Mouse (Mus musculus) ES-Bruce4 (cell line): ENCODE results near the gene Abl2. TPM values are rescaled to one million over a fixed set of nuclear protein-coding genes. Genes with fewer than 3 reads are reported as not detected.

Experiments used
- H3K27ac ChIP-seq: 2 replicates; pipeline ENCODE4 v1.5.1; 2012; ENCODE audit warnings: low read length, inconsistent platforms; ENCODE audit not compliant: insufficient read depth
- H3K27me3 ChIP-seq: 2 replicates; pipeline ENCODE4 v1.6.1; 2012; ENCODE audit warnings: mild to moderate bottlenecking, low read length, inconsistent platforms; ENCODE audit not compliant: control insufficient read depth, poor library complexity, insufficient read depth, severe bottlenecking
- H3K36me3 ChIP-seq: 2 replicates; pipeline ENCODE4 v1.6.1; 2012; ENCODE audit warnings: inconsistent platforms, mild to moderate bottlenecking, low read length, moderate library complexity; ENCODE audit not compliant: control insufficient read depth, poor library complexity, insufficient read depth, severe bottlenecking
- H3K4me1 ChIP-seq: one replicate; pipeline ENCODE4 v1.8.1; 2011; ENCODE audit warnings: low read length; ENCODE audit not compliant: control insufficient read depth, insufficient read depth
- H3K4me3 ChIP-seq: 2 replicates; pipeline ENCODE4 v1.5.1; 2011; ENCODE audit warnings: low read depth, mild to moderate bottlenecking, low read length
- H3K9ac ChIP-seq: 2 replicates; pipeline ENCODE4 v1.6.1; 2012; ENCODE audit warnings: low read depth, mild to moderate bottlenecking, inconsistent platforms; ENCODE audit not compliant: poor library complexity, severe bottlenecking
- H3K9me3 ChIP-seq: replicated peaks from 2 replicates; pipeline ENCODE4 v1.6.1; 2012; ENCODE audit warnings: mild to moderate bottlenecking, low read length, inconsistent platforms; ENCODE audit not compliant: control insufficient read depth, poor library complexity, insufficient read depth, severe bottlenecking
- CTCF ChIP-seq: IDR thresholded peaks from one replicate; pipeline ENCODE4 v1.8.1; 2011; ENCODE audit warnings: low read depth, low read length
- EP300 ChIP-seq: IDR thresholded peaks from 2 replicates; pipeline ENCODE4 v1.6.1; 2011; ENCODE audit warnings: low read depth, low read length; ENCODE audit not compliant: insufficient read depth
- POLR2A ChIP-seq: IDR thresholded peaks from one replicate; pipeline ENCODE4 v1.8.1; 2011; ENCODE audit warnings: low read length; ENCODE audit not compliant: insufficient read depth
- polyA plus RNA-seq: library from polyadenylated mRNA; stranded (reverse); fragments of >200 nt; gene quantifications from 2 replicates; pipeline ENCODE4 v1.2.4, GENCODE M21; 2011; ENCODE audit warnings: low read depth; ENCODE audit not compliant: missing spikeins, insufficient read depth, insufficient read length

Abl2 gene
- polyA plus RNA-seq, 1 experiment: 49.7 TPM

GRCm38 (mm10) chr1:156533483-156533882, 25.1 kb upstream of the Abl2 start:
- Histone ChIP-seq H3K9me3 (peaks cover 4% of the 10 kb centered on the region), H3K27ac (no peak overlapping the region), H3K9ac (no peak overlapping the region), H3K4me3 (no peak overlapping the region), H3K4me1 (no peaks in the 10 kb centered on the region), H3K27me3 (0 out of 2 replicates have a peak, but pooled peaks cover 2% of the 10 kb centered on the region), H3K36me3 (no peaks in the 10 kb centered on the region)
- TF ChIP-seq EP300 (no peak), POLR2A (no peak)

- H3K4me3 ChIP-seq: no peak overlapping the region
- no peak overlapping the region for H3K9ac ChIP-seq
- H3K9me3 ChIP-seq: peaks cover 4% of the 10 kb centered on the region
- H3K36me3 ChIP-seq: no peaks in the 10 kb centered on the region
- TF ChIP-seq EP300 (no peak), CTCF (no peak), POLR2A (no peak)
- H3K27me3 ChIP-seq: 0 out of 2 replicates have a peak, but pooled peaks cover 2% of the 10 kb centered on the region
- no peak overlapping the region for H3K27ac ChIP-seq
- no peaks in the 10 kb centered on the region for H3K4me1 ChIP-seq
Measured at GRCm38 (mm10) chr1:156533911-156534310, 24.7 kb upstream of the Abl2 start.

GRCm38 (mm10) chr1:156537031-156537430, 21.6 kb upstream of the Abl2 start:
- TF ChIP-seq POLR2A: no peak
- TF ChIP-seq CTCF: no peak
- TF ChIP-seq EP300: no peak
- H3K4me1 ChIP-seq: no peaks in the 10 kb centered on the region
- no peaks in the 10 kb centered on the region for H3K9me3 ChIP-seq
- no peak overlapping the region for H3K27ac ChIP-seq
- no peak overlapping the region for H3K9ac ChIP-seq
- no peak overlapping the region for H3K4me3 ChIP-seq
- H3K27me3 ChIP-seq: no peaks in the 10 kb centered on the region
- no peaks in the 10 kb centered on the region for H3K36me3 ChIP-seq

GRCm38 (mm10) chr1:156537701-156538100, 20.9 kb upstream of the Abl2 start:
- Histone ChIP-seq H3K9ac (no peak overlapping the region), H3K4me3 (no peak overlapping the region), H3K9me3 (no peaks in the 10 kb centered on the region), H3K4me1 (no peaks in the 10 kb centered on the region), H3K27me3 (no peaks in the 10 kb centered on the region), H3K36me3 (no peaks in the 10 kb centered on the region), H3K27ac (no peak overlapping the region)
- TF ChIP-seq CTCF (no peak), EP300 (no peak), POLR2A (no peak)

GRCm38 (mm10) chr1:156538382-156538781, 20.2 kb upstream of the Abl2 start:
- no peaks in the 10 kb centered on the region for H3K27me3 ChIP-seq
- no peaks in the 10 kb centered on the region for H3K9me3 ChIP-seq
- no peak overlapping the region for H3K4me3 ChIP-seq
- H3K27ac ChIP-seq: no peak overlapping the region
- no peak overlapping the region for H3K9ac ChIP-seq
- H3K4me1 ChIP-seq: no peaks in the 10 kb centered on the region
- no peaks in the 10 kb centered on the region for H3K36me3 ChIP-seq
- TF ChIP-seq EP300 (no peak), POLR2A (no peak), CTCF (no peak)

- Histone ChIP-seq H3K36me3 (no peaks in the 10 kb centered on the region), H3K9ac (no peak overlapping the region), H3K4me1 (no peaks in the 10 kb centered on the region), H3K9me3 (no peaks in the 10 kb centered on the region), H3K27me3 (no peaks in the 10 kb centered on the region), H3K4me3 (no peak overlapping the region), H3K27ac (no peak overlapping the region)
- no peak for TF ChIP-seq EP300
- no peak for TF ChIP-seq POLR2A
- peak; percentile 35 for TF ChIP-seq CTCF
Measured at GRCm38 (mm10) chr1:156539787-156540560, 18.6 kb upstream of the Abl2 start.
